Mouse (Mus musculus) spleen, postnatal 36 days (tissue): ENCODE results near the gene Smad6.

Experiments
- DNase-seq, 2 experiments: peaks; one replicate each; pipeline ENCODE4 v3.0.0; 2022; ENCODE audit warnings: low spot score in 2 of 2, mixed read lengths in 1 of 2

Gene Smad6

GRCm38 (mm10) chr9:64021853-64022561 lies at the start of gene Smad6:
Gene Smad6, minus strand, starts transcription at chr9:64022059.
- peak; percentile 49 to 74 for DNase-seq

DNA sequence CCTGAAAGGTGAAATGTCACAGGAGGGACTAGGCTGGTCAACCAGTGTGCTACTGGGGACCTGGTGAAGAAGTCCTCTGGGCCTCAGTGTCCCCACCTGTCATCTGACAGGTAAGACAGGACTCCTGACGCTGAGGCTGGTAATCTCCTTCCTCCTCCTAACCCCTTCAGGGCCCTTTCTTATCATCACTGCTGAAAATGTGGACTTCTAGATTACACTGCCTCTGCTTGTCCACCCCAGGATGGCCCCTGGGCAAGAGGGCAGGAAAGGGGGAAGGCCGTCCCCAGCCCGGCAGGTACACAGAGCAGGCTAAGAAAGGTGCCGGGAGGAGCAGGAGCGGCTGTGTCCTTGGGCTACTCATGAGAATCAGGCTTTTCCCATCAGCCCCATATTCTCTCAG lies 48.8 kb upstream of the Smad6 start:
- DNase-seq: no peak

DNA sequence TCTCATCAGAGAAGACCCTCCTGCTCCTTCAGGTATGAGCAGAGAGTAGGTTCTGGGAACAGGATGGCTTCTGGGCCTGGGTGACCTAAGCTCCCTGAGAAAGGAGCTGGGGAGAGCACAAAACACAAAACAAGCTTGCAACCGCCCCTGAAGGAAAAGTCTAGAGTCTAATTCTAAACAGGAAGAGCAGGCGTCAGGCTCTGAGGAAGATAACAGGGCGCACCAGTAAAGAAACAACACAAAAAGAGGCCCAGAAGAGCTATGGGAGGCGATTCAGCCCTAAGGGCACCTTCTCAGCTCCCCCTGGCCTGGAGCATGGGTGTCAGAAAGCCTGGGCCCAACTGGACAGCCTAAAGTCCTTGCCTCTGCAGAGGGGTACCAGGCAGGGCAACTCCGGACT lies 47.3 kb upstream of the Smad6 start:
- no peak for DNase-seq

- no peak for DNase-seq
These were observed 46.7 kb upstream of the Smad6 start for GRCm38 (mm10) chr9:64068571-64068970.

- DNase-seq: no peak
These were observed 45.9 kb upstream of the Smad6 start for GRCm38 (mm10) chr9:64067787-64068186.

DNA sequence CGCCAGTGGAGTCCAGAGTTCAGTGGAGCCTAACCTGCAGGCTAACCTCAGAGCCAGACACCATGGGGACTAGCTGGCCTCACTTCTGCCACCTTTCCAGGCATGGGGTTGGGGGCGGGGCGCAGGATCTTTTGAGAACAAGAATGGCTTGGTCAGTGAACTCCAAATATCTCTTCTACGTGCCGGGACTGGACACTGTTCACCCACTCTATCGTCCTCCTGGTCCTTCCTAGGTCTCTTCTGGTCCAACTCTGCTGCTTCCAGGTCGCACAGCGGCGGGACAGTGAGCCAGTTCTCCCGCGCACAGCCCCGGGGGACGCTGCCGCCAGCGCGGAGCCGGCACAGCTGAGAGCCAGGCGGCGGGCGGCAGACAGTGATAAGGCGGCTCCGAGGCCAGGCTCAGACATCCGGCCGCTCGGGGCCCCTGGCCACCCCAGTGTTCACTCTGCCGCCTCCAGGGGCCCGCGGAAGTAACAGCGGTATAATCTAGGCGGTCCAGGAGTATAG lies 38.2 kb upstream of the Smad6 start:
- DNase-seq: peak; percentile 26 to 30

DNA sequence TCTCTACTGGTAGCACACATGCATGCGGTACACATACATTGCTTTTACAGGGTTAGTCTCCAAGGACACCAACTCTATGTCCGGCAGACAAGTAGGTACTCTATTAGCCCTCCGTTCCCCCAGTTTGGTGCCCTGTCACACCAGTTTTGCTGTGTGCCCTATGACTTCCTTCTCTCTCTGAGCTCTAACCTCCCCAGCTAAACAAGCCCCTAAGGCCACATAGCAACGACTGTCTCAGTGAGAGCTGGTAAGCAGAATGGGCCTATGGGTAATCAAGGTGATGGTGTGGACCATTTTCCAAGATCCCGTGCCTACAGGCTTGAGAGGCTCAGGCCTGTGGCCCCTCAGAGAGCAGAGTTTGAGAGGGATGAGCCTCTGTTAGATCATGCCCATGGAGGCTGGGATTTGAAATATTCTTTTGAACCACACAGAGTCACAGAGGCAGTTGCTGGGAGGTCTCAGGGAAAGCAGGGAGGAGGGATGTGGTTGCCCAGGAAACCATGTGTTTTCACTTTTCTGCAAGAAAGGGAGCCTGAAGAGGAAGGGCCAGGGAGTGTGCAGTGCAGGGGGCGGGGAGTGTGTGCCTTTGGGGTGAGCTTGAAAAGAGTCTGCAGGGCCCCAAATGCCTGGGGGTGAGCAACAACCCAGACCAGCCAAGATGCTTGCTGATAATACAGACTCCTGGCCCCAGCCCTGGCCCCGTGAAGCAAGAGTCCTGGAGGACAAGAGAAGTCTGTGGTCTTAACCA lies 36.2 kb upstream of the Smad6 start:
- no peak for DNase-seq

GRCm38 (mm10) chr9:64055162-64055561 lies 33.3 kb upstream of the Smad6 start:
- no peak for DNase-seq

DNA sequence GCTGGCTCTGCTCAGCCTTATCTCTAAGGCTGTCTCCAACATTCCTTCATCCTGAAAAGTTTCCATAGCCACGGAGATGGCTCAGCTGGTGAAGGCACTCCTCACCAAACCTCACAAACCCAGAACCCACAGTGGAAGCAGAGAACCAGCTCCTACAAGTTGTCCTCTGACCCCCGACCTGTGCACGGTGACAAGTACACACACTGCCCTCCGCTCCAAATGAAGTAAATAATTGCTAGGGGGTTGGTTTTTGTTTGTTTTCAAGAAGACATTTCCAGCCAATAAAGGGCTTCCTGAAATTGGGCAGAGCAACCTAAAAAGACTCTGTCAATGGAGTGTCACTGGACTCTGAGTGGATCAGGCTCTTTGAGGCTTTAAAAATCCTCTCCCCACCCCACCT lies 31.9 kb upstream of the Smad6 start:
- no peak for DNase-seq

DNA sequence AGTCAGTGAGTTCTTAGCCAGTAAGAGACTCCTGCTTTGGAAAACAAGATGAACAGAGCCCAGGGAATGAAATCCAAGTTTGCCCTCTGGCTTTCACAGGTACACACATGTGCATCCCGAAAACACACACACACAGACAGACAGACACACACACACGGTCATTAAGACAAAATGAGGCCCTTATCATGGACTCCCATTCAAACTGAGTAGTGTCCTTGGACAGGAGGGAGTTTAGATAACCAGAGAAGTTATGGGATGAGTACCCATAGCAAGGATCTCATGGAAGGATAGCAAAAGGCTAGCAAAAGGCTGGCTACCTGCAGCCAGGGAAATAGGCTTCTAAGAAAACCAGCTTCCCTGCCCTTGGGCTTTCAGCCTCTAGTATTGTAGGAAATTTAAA lies 29.4 kb upstream of the Smad6 start:
- DNase-seq: no peak

- DNase-seq: no peak
These were observed 28.7 kb upstream of the Smad6 start for GRCm38 (mm10) chr9:64050513-64051065.

- peak; percentile 71 to 82 for DNase-seq
These were observed 27.9 kb upstream of the Smad6 start for GRCm38 (mm10) chr9:64049471-64050380.

DNA sequence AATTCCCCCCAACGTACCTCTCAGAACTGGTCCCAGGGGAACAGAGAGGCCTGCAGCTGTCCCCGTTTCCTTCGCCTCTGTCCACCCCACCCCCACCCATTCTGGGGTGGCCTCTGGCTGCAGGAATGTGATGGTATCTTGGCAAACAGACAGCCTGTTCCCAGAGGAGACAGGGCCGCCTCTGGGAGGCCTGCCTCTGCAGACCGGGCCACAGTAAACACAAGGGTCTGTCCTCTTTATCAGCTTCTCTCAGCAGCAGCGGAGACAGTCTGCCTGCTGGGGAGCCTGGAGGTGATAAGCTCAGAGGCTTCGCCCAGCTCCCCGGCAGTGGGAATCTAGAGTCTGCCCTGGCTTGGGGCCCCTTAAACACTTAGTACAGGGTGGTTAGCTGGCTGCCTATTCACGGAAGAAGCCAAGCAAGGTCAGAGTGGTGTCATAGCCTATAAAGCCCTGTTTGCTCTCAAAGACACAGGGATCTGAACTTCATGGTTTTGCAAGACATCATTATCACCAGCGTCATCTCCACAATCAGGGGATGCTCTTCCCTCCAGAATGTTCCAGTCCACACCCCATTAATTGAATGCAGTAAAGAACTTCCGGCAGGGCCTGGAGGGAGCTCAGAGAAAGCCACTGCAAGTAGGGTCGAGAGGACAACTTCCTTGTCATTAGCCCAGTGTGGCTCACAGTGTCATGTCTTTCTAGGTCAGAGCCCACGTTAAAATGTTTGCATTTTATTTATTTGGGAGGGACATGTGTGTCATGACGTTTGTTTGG lies 23.4 kb upstream of the Smad6 start:
- peak; percentile 72 to 79 for DNase-seq

GRCm38 (mm10) chr9:64044343-64044742 lies 22.5 kb upstream of the Smad6 start:
- DNase-seq: no peak

DNA sequence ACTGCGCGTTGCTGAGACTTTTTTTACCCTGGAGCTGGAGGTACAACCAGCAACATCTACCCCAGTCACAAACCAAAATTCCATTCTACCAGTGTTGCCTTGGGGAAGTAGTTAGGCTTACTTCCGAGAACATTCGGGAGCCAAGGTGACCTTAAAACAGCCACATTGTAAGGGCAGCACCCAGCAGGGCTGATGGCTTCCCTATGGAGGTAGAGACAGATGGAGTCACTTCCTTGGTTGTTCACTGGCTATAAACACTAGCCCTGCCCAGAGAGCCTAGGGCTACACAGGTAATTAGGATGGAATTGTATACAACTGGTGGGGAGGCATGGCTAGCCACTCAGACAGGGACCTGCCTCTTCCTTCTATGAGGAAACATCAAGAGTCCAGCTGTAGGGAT lies 21.1 kb upstream of the Smad6 start:
- no peak for DNase-seq

GRCm38 (mm10) chr9:64042216-64042615 lies 20.4 kb upstream of the Smad6 start:
- DNase-seq: no peak

GRCm38 (mm10) chr9:64029908-64030631 lies 8.2 kb upstream of the Smad6 start:
- no peak for DNase-seq

DNA sequence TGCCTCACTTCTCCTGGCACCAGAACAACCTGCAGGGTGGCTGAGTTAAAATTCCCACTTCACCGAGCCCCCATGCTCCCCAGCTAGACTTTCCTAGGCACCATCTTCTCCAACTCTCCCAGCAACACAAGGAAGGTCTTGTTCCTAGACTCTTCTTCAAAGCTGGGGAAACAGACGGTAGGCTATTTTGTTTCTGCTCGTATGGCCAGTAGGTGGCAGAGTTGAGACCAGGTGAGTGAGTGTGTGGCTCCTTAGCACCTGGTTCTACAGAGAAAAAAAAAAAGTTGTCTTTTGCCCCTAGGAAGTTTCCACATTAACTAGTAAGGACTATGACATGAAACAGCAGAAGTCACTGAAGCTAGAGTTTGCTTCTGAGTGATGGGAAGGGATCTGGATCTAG lies 3.7 kb upstream of the Smad6 start:
- peak; percentile 37 to 49 for DNase-seq

DNA sequence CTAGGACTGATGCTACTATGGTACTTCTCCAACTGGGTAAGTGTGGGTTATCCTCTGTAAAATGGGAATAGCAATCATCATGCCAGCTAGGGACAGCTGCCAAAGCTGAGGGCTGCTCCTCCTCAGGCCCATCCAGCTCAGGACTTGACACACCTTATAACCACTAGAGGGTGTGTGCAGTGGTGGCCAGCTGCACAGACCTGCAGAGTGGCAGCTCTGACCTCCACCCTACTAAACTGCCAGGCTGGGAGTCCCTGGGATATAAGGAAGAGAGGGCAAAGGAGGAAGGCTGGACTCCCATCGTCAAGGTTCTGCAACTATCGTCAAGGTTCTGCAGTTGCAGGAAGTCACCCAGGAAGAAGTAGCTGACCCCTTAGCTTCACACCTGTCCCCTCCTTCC lies 3.1 kb upstream of the Smad6 start:
- DNase-seq: no peak
